Mouse (Mus musculus): ENCODE data around the gene Sgk1. TPM values are rescaled to one million over a fixed set of nuclear protein-coding genes. Genes with fewer than 3 reads are reported as not detected.

Gene Sgk1
- polyA plus RNA-seq, 1 experiment from 2014 or later, result 32.6 TPM

GRCm38 (mm10) chr10:21918016-21918749 is 36.2 kb downstream of the Sgk1 start:
- no peaks in the 10 kb centered on the region for H3K9me3 ChIP-seq (ENCODE audit: low read depth, low read length)
- TF ChIP-seq CTCF (IDR thresholded peaks at IDR 0.05; ENCODE audit: low read depth), result no peak
- no peak overlapping the region for H3K27ac ChIP-seq (ENCODE audit: low read depth)
- no peaks in the 10 kb centered on the region for H3K27me3 ChIP-seq (ENCODE audit: insufficient read depth, low read length)
- no peak for ATAC-seq (ENCODE audit: insufficient read depth)
- H3K4me2 ChIP-seq, result no peak overlapping the region
- DNase-seq, result no peak
- no peaks in the 10 kb centered on the region for H3K36me3 ChIP-seq (ENCODE audit: insufficient read depth)
- H3K4me3 ChIP-seq (ENCODE audit: low read depth, low read length), result no peak overlapping the region
- H3K4me1 ChIP-seq (ENCODE audit: insufficient read depth), result peaks cover 8% of the 10 kb centered on the region
- no peak overlapping the region for H3K9ac ChIP-seq
- WGBS, result 65% methylated on average over 6 of the region's 6 CpGs

- DNase-seq (no peak), ATAC-seq (ENCODE audit: insufficient read depth) (no peak)
- Histone ChIP-seq H3K27me3 (ENCODE audit: insufficient read depth, low read length) (no peaks in the 10 kb centered on the region), H3K36me3 (ENCODE audit: insufficient read depth) (no peaks in the 10 kb centered on the region), H3K9me3 (ENCODE audit: low read depth, low read length) (no peaks in the 10 kb centered on the region), H3K9ac (no peak overlapping the region), H3K4me1 (ENCODE audit: insufficient read depth) (peaks cover 14% of the 10 kb centered on the region), H3K4me3 (ENCODE audit: low read depth, low read length) (no peak overlapping the region), H3K4me2 (no peak overlapping the region), H3K27ac (ENCODE audit: low read depth) (no peak overlapping the region)
- WGBS, result 79% methylated on average over 7 of the region's 7 CpGs
- TF ChIP-seq CTCF (IDR thresholded peaks at IDR 0.05; ENCODE audit: low read depth), result no peak
Observed at GRCm38 (mm10) chr10:21918750-21919145, 36.8 kb downstream of the Sgk1 start.

- ATAC-seq (ENCODE audit: insufficient read depth), result no peak
- H3K9me3 ChIP-seq (ENCODE audit: low read depth, low read length), result no peaks in the 10 kb centered on the region
- H3K27me3 ChIP-seq (ENCODE audit: insufficient read depth, low read length), result no peaks in the 10 kb centered on the region
- no peak overlapping the region for H3K9ac ChIP-seq
- peaks cover 14% of the 10 kb centered on the region for H3K4me1 ChIP-seq (ENCODE audit: insufficient read depth)
- no peaks in the 10 kb centered on the region for H3K36me3 ChIP-seq (ENCODE audit: insufficient read depth)
- H3K4me2 ChIP-seq, result no peak overlapping the region
- 36% methylated on average over 2 of the region's 2 CpGs for WGBS
- H3K27ac ChIP-seq (ENCODE audit: low read depth), result no peak overlapping the region
- DNase-seq, result no peak
- H3K4me3 ChIP-seq (ENCODE audit: low read depth, low read length), result no peak overlapping the region
- TF ChIP-seq CTCF (IDR thresholded peaks at IDR 0.05; ENCODE audit: low read depth), result no peak
Observed at GRCm38 (mm10) chr10:21920611-21921010, 38.6 kb downstream of the Sgk1 start.

- Histone ChIP-seq H3K36me3 (ENCODE audit: insufficient read depth) (no peaks in the 10 kb centered on the region), H3K9ac (no peak overlapping the region), H3K4me1 (ENCODE audit: insufficient read depth) (peaks cover 14% of the 10 kb centered on the region), H3K27ac (ENCODE audit: low read depth) (peak overlapping the region; percentile 14; the same call in 1 of the 2 replicates), H3K4me3 (ENCODE audit: low read depth, low read length) (no peak overlapping the region), H3K9me3 (ENCODE audit: low read depth, low read length) (no peaks in the 10 kb centered on the region), H3K4me2 (peak overlapping the region; percentile 49), H3K27me3 (ENCODE audit: insufficient read depth, low read length) (no peaks in the 10 kb centered on the region)
- ATAC-seq (ENCODE audit: insufficient read depth), result no peak
- peak; percentile 62 for DNase-seq
- 44% methylated on average over 8 of the region's 8 CpGs for WGBS
- no peak for TF ChIP-seq CTCF (IDR thresholded peaks at IDR 0.05; ENCODE audit: low read depth)
Observed at GRCm38 (mm10) chr10:21922716-21923350, 40.8 kb downstream of the Sgk1 start.

- H3K4me1 ChIP-seq (ENCODE audit: insufficient read depth), result peaks cover 14% of the 10 kb centered on the region
- no peak overlapping the region; the same call in 1 of the 2 replicates for H3K4me3 ChIP-seq (ENCODE audit: low read depth, low read length)
- H3K9me3 ChIP-seq (ENCODE audit: low read depth, low read length), result no peaks in the 10 kb centered on the region
- no peak overlapping the region for H3K9ac ChIP-seq
- H3K27me3 ChIP-seq (ENCODE audit: insufficient read depth, low read length), result no peaks in the 10 kb centered on the region
- H3K4me2 ChIP-seq, result peak overlapping the region; percentile 49
- H3K36me3 ChIP-seq (ENCODE audit: insufficient read depth), result no peaks in the 10 kb centered on the region
- peak overlapping the region; percentile 58; the same call in 1 of the 2 replicates for H3K27ac ChIP-seq (ENCODE audit: low read depth)
- no peak for TF ChIP-seq CTCF (IDR thresholded peaks at IDR 0.05; ENCODE audit: low read depth)
- peak; percentile 67 for DNase-seq
- ATAC-seq (ENCODE audit: insufficient read depth), result peak; percentile 78
- WGBS, result 5% methylated on average over 9 of the region's 9 CpGs
Observed at GRCm38 (mm10) chr10:21923495-21923952, 41.5 kb downstream of the Sgk1 start.

- H3K36me3 ChIP-seq (ENCODE audit: insufficient read depth), result no peaks in the 10 kb centered on the region
- WGBS, result 74% methylated on average over 16 of the region's 16 CpGs
- no peak overlapping the region for H3K4me3 ChIP-seq (ENCODE audit: low read depth, low read length)
- H3K9me3 ChIP-seq (ENCODE audit: low read depth, low read length), result no peaks in the 10 kb centered on the region
- H3K27ac ChIP-seq (ENCODE audit: low read depth), result 0 out of 2 replicates have a peak overlapping the region, but pooled peaks have one; percentile 24
- no peak overlapping the region; the same call in 1 of the 2 replicates for H3K4me2 ChIP-seq
- DNase-seq, result no peak
- H3K9ac ChIP-seq, result no peak overlapping the region
- H3K4me1 ChIP-seq (ENCODE audit: insufficient read depth), result peaks cover 14% of the 10 kb centered on the region
- ATAC-seq (ENCODE audit: insufficient read depth), result no peak
- H3K27me3 ChIP-seq (ENCODE audit: insufficient read depth, low read length), result no peaks in the 10 kb centered on the region
- TF ChIP-seq CTCF (IDR thresholded peaks at IDR 0.05; ENCODE audit: low read depth), result no peak
Observed at GRCm38 (mm10) chr10:21924051-21924720, 42.2 kb downstream of the Sgk1 start.

GRCm38 (mm10) chr10:21926941-21927340 is 45.0 kb downstream of the Sgk1 start:
- WGBS, result 59% methylated on average over 5 of the region's 5 CpGs
- no peak for ATAC-seq (ENCODE audit: insufficient read depth)

More at GRCm38 (mm10) chr10:21926941-21927340, 45.0 kb downstream of the Sgk1 start:
- DNase-seq, result no peak
- Histone ChIP-seq H3K4me1 (ENCODE audit: insufficient read depth) (peaks cover 14% of the 10 kb centered on the region), H3K27ac (ENCODE audit: low read depth) (no peak overlapping the region), H3K9ac (no peak overlapping the region), H3K36me3 (ENCODE audit: insufficient read depth) (no peaks in the 10 kb centered on the region), H3K4me3 (ENCODE audit: low read depth, low read length) (no peak overlapping the region), H3K4me2 (no peak overlapping the region), H3K27me3 (ENCODE audit: insufficient read depth, low read length) (no peaks in the 10 kb centered on the region), H3K9me3 (ENCODE audit: low read depth, low read length) (no peaks in the 10 kb centered on the region)
- TF ChIP-seq CTCF (IDR thresholded peaks at IDR 0.05; ENCODE audit: low read depth), result no peak
